Comparison of ENCODE assay signal across 23 mouse cellular contexts in genomic region chr4:88723497-88724090, GRCm38 (mm10). TPM values are rescaled to one million over a fixed set of nuclear protein-coding genes. Genes with fewer than 3 reads are reported as not detected.
DNase-seq lines count a peak whose midpoint lies in the region; ATAC-seq lines count a peak whose summit lies in the region.
"Had no signal": no experiment of that assay in that cellular context is flagged by ENCODE, and none has a peak within 500 bp of the region (broad histone marks: within the 10 kb centered on the region; RNA-seq: fewer than 3 reads in every experiment).

No protein-coding gene starts in this region.

- 0 out of 2 replicates have a peak overlapping the region, but pooled peaks have one; percentile 35 for H3K27ac ChIP-seq in embryonic facial prominence, embryonic 10.5 days (replicated peaks)
- H3K27ac ChIP-seq in embryonic facial prominence, embryonic 15.5 days (replicated peaks), result 0 out of 2 replicates have a peak overlapping the region, but pooled peaks have one; percentile 12
- H3K27ac ChIP-seq: macrophage; midbrain, embryonic 12.5 days; neural tube, embryonic 15.5 days had no signal

- H3K4me3 ChIP-seq in embryonic facial prominence, embryonic 10.5 days, result no peak overlapping the region
- H3K4me3 ChIP-seq in embryonic facial prominence, embryonic 15.5 days (replicated peaks), result no peak overlapping the region
- H3K4me3 ChIP-seq: heart, embryonic 12.5 days; midbrain, embryonic 12.5 days; neural tube, embryonic 15.5 days had no signal

- peaks cover 26% of the 10 kb centered on the region for H3K36me3 ChIP-seq in embryonic facial prominence, embryonic 10.5 days (replicated peaks)
- peaks cover 8% of the 10 kb centered on the region for H3K36me3 ChIP-seq in embryonic facial prominence, embryonic 15.5 days

- no peak overlapping the region for H3K4me2 ChIP-seq in embryonic facial prominence, embryonic 15.5 days (replicated peaks)
- H3K4me2 ChIP-seq: heart, embryonic 12.5 days; midbrain, embryonic 12.5 days had no signal

- no peak overlapping the region for H3K9ac ChIP-seq in embryonic facial prominence, embryonic 15.5 days
- H3K9ac ChIP-seq: heart, embryonic 12.5 days; midbrain, embryonic 12.5 days; neural tube, embryonic 15.5 days had no signal

- H3K9me3 ChIP-seq in embryonic facial prominence, embryonic 10.5 days, result no peaks in the 10 kb centered on the region
- no peaks in the 10 kb centered on the region for H3K9me3 ChIP-seq in embryonic facial prominence, embryonic 15.5 days (replicated peaks)
- H3K9me3 ChIP-seq: forebrain, embryonic 10.5 days; G1E; heart, embryonic 12.5 days; midbrain, embryonic 12.5 days; neural tube, embryonic 15.5 days had no signal

- WGBS in embryonic facial prominence, embryonic 10.5 days, result 57% methylated on average over 8 of the region's 8 CpGs
- WGBS in embryonic facial prominence, embryonic 15.5 days, result 46% methylated on average over 8 of the region's 8 CpGs

- H3K27me3 ChIP-seq in embryonic facial prominence, embryonic 10.5 days (replicated peaks; ENCODE audit: low read depth, poor library complexity, severe bottlenecking), result no peaks in the 10 kb centered on the region
- H3K27me3 ChIP-seq in embryonic facial prominence, embryonic 15.5 days, result no peaks in the 10 kb centered on the region
- H3K27me3 ChIP-seq: heart, embryonic 12.5 days; midbrain, embryonic 12.5 days; neural tube, embryonic 15.5 days had no signal

- H3K4me1 ChIP-seq in embryonic facial prominence, embryonic 10.5 days, result peaks cover 26% of the 10 kb centered on the region
- H3K4me1 ChIP-seq in embryonic facial prominence, embryonic 15.5 days, result peaks cover 19% of the 10 kb centered on the region

- peak; percentile 20 to 27 for DNase-seq in kidney, adult 8-10 months
- no peak for DNase-seq in kidney, postnatal 4 days
- peak; percentile 15 for DNase-seq in embryonic facial prominence, embryonic 10.5 days (ENCODE audit: low spot score)
- peak; percentile 19 for DNase-seq in kidney, postnatal 14 days
- no peak for DNase-seq in adrenal gland, postnatal 25 days
- DNase-seq in frontal cortex, postnatal 36 days (ENCODE audit: low spot score in 2 of 2), result no peak
- DNase-seq: adrenal gland, adult 2 months; cerebellum, postnatal 10 days; gastrocnemius, postnatal 14 days; spleen, adult 18-20 months had no signal

- no peak for ATAC-seq in embryonic facial prominence, embryonic 15.5 days (ENCODE audit: insufficient number of reproducible peaks, low FRiP score, low TSS enrichment, low read depth)
- ATAC-seq: inflammation-experienced regulatory T-cells, adult 6 months had no signal

RNA-seq across cellular contexts. Expression of gene Klhl9, which starts 1.3 kb away (rescaled TPM):
- 100 and 110 TPM in 2 replicates for polyA plus RNA-seq in embryonic facial prominence, embryonic 10.5 days (2016; fragmentation: Nextera tagmentation; extraction: Ambion mirVana)
- polyA plus RNA-seq in embryonic facial prominence, embryonic 15.5 days (2015; fragmentation: Nextera tagmentation; extraction: Ambion mirVana), result 90.9 and 93.4 TPM in 2 replicates
- total RNA-seq in adrenal gland, postnatal 25 days (2021), result 83.9 and 94.1 TPM in 2 replicates

RNA-seq across cellular contexts. Expression of gene Gm26566, which starts 2.0 kb away (rescaled TPM):
- 0.80 and 0.90 TPM in 2 replicates for polyA plus RNA-seq in embryonic facial prominence, embryonic 10.5 days (2016; fragmentation: Nextera tagmentation; extraction: Ambion mirVana)
- 0.72 and 1.2 TPM in 2 replicates for polyA plus RNA-seq in embryonic facial prominence, embryonic 15.5 days (2015; fragmentation: Nextera tagmentation; extraction: Ambion mirVana)
- 0.73 and 0.95 TPM in 2 replicates for total RNA-seq in adrenal gland, postnatal 25 days (2021)
- total RNA-seq: hematopoietic stem cell, adult 5-6 weeks had no signal
- polyA plus RNA-seq: inflammation-experienced regulatory T-cells, adult 6 months; liver, adult 2 months; macrophage had no signal

RNA-seq across cellular contexts. Expression of gene Gm13271, which starts 31.1 kb away (rescaled TPM):
- not detected in 2 replicates for polyA plus RNA-seq in embryonic facial prominence, embryonic 10.5 days (2016; fragmentation: Nextera tagmentation; extraction: Ambion mirVana)
- polyA plus RNA-seq in embryonic facial prominence, embryonic 15.5 days (2015; fragmentation: Nextera tagmentation; extraction: Ambion mirVana), result not detected in 2 replicates
- total RNA-seq in adrenal gland, postnatal 25 days (2021), result not detected in 2 replicates
- total RNA-seq: adrenal gland, adult 2 months; G1E; gastrocnemius, postnatal 14 days; hematopoietic stem cell, adult 5-6 weeks; layer of hippocampus, postnatal 14 days; left cerebral cortex, postnatal 14 days; liver, adult 2 months had no signal
- polyA plus RNA-seq: adrenal gland, adult 2 months; forebrain, embryonic 10.5 days; G1E; heart, embryonic 12.5 days; inflammation-experienced regulatory T-cells, adult 6 months; liver, adult 2 months; macrophage; midbrain, embryonic 12.5 days; neural tube, embryonic 15.5 days; testis, adult 2 months had no signal

RNA-seq across cellular contexts. Expression of gene Ifnab, which starts 32.4 kb away (rescaled TPM):
- not detected in 2 replicates for polyA plus RNA-seq in embryonic facial prominence, embryonic 10.5 days (2016; fragmentation: Nextera tagmentation; extraction: Ambion mirVana)
- polyA plus RNA-seq in embryonic facial prominence, embryonic 15.5 days (2015; fragmentation: Nextera tagmentation; extraction: Ambion mirVana), result not detected in 2 replicates
- total RNA-seq in adrenal gland, postnatal 25 days (2021), result not detected in 2 replicates
- total RNA-seq: adrenal gland, adult 2 months; G1E; gastrocnemius, postnatal 14 days; hematopoietic stem cell, adult 5-6 weeks; layer of hippocampus, postnatal 14 days; left cerebral cortex, postnatal 14 days; liver, adult 2 months had no signal
- polyA plus RNA-seq: adrenal gland, adult 2 months; forebrain, embryonic 10.5 days; G1E; heart, embryonic 12.5 days; inflammation-experienced regulatory T-cells, adult 6 months; liver, adult 2 months; macrophage; midbrain, embryonic 12.5 days; neural tube, embryonic 15.5 days had no signal

RNA-seq across cellular contexts. Expression of gene Gm13283, which starts 36.3 kb away (rescaled TPM):
- 0.14 and 0.20 TPM in 2 replicates for polyA plus RNA-seq in embryonic facial prominence, embryonic 10.5 days (2016; fragmentation: Nextera tagmentation; extraction: Ambion mirVana)
- polyA plus RNA-seq in embryonic facial prominence, embryonic 15.5 days (2015; fragmentation: Nextera tagmentation; extraction: Ambion mirVana), result 0.32 and 0.75 TPM in 2 replicates
- total RNA-seq in adrenal gland, postnatal 25 days (2021), result not detected in 2 replicates
- total RNA-seq: adrenal gland, adult 2 months; G1E; gastrocnemius, postnatal 14 days; hematopoietic stem cell, adult 5-6 weeks; layer of hippocampus, postnatal 14 days; left cerebral cortex, postnatal 14 days; liver, adult 2 months had no signal
- polyA plus RNA-seq: adrenal gland, adult 2 months; G1E; inflammation-experienced regulatory T-cells, adult 6 months; liver, adult 2 months; macrophage; testis, adult 2 months had no signal

Comparison
In these comparisons a context has a peak if more than half of its experiments do, and no peak if none do; other contexts are left out.
1. DNase-seq: peak in kidney, adult 8-10 months (2 of 2), embryonic facial prominence, embryonic 10.5 days (single experiment) and kidney, postnatal 14 days (single experiment); none in kidney, postnatal 4 days (0 of 2), adrenal gland, postnatal 25 days (single experiment) and frontal cortex, postnatal 36 days (0 of 2).